Mouse (Mus musculus) liver, embryonic 12.5 days (tissue): ENCODE measurements around the gene Nucb2. TPM values are rescaled to one million over a fixed set of nuclear protein-coding genes. Genes with fewer than 3 reads are reported as not detected.
A peak's percentile ranks its signal among the peaks of the same experiment; 100 is the strongest.

Experiments used
- ATAC-seq: fragments of 200-750 bp; cut with Nextera tagmentation; 2 replicates; pipeline ENCODE4 v1.8.0; 2017; ENCODE audit warnings: moderate number of reproducible peaks, mild to moderate bottlenecking, moderate library complexity
- H3K27ac ChIP-seq: fragments of 300-500 bp; sonication (generic); 2 replicates; pipeline ENCODE4 v1.5.1; 2016; ENCODE audit warnings: mild to moderate bottlenecking
- H3K27me3 ChIP-seq: fragments of 300-500 bp; sonication (generic); replicated peaks from 2 replicates; pipeline ENCODE4 v1.6.1; 2016; ENCODE audit warnings: mild to moderate bottlenecking, moderate library complexity
- H3K36me3 ChIP-seq: fragments of 300-500 bp; sonication (generic); 2 replicates; pipeline ENCODE4 v1.6.1; 2016; ENCODE audit warnings: mild to moderate bottlenecking, moderate library complexity
- H3K4me1 ChIP-seq: fragments of 300-500 bp; sonication (generic); 2 replicates; pipeline ENCODE4 v1.6.1; 2016
- H3K4me2 ChIP-seq: fragments of 300-500 bp; sonication (generic); 2 replicates; pipeline ENCODE4 v1.6.1; 2016; ENCODE audit warnings: mild to moderate bottlenecking, moderate library complexity
- H3K4me3 ChIP-seq: fragments of 300-500 bp; sonication (generic); 2 replicates; pipeline ENCODE4 v1.5.1; 2016; ENCODE audit warnings: mild to moderate bottlenecking, moderate library complexity
- H3K9ac ChIP-seq: fragments of 300-500 bp; sonication (generic); 2 replicates; pipeline ENCODE4 v1.6.1; 2016; ENCODE audit warnings: mild to moderate bottlenecking, moderate library complexity
- H3K9me3 ChIP-seq: fragments of 300-500 bp; sonication (generic); replicated peaks from 2 replicates; pipeline ENCODE4 v1.6.1; 2016; ENCODE audit warnings: mild to moderate bottlenecking, moderate library complexity
- WGBS: fragments of 180-500 bp; shearing (Covaris S2); methylation state at CpG from one replicate; pipeline ENCODE4 v1.1.7; 2016; ENCODE audit not compliant: insufficient replicate concordance; 5-methylcytosine and 5-hydroxymethylcytosine counted together
- polyA plus RNA-seq: library from polyadenylated mRNA; unstranded; fragments of >200 nt; fragmentation: Nextera tagmentation; extraction: Ambion mirVana; gene quantifications from 2 replicates; pipeline ENCODE4 v1.2.1, GENCODE M21; 2016

The Nucb2 gene
- polyA plus RNA-seq: 3.3 and 3.5 TPM in 2 replicates

DNA sequence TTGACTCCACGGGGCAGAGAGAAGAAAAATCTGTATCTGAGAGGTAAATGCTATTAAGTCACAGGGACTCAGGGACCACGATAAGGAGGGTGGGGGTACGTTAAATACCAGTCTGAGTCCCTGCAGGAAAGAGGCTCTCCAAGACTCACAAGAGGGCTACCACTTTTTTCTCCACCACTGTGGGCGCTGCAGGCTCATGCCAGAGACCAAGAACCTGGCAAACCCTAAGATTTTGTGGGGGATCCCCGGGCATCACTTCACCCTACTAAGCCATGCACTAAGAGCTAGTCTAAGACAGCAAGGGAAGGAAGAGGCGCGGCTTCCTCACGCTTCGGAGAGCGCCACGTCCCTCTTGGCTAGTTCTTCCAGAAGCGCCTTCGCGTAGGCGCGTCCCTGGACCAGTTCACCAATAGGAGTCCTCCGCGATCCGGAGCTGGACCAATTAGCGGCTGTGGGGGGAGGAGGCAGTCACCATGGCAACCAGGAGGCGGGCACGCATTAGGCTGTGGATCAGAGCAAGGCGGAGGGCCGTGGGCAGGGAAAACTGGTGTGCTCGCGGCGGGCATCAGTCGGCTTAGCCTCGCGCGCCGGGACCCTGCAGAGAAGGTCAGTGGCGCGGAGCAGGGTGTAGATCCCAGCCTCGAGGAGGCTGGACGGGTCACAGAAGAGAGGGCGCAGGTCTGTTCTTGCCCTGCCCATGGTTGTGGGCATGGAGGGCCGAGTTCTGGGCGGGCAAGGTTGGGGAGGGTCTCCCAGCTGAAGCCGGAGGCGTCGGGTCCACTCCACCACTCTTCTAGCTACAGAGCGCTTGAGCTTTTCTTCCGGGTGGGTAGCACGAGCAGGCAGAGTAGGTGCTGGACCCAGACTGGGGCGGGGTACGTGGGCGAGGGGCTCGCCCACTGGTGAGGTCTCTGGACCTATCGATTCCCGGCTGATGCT lies at the start of gene Nucb2:
TSS of gene Nucb2 (plus strand) at position 491 of the 939 bp plus-strand sequence.
- WGBS: under 1% methylated on average over 51 of the region's 51 CpGs
- Histone ChIP-seq H3K36me3 (no peaks in the 10 kb centered on the region), H3K4me2 (peak within 1 kb of the TSS; percentile 89), H3K9ac (peak within 1 kb of the TSS; percentile 59), H3K4me1 (peaks cover 14% of the 10 kb centered on the region), H3K4me3 (peak within 1 kb of the TSS; percentile 60), H3K27ac (no peak within 1 kb of the TSS), H3K27me3 (no peaks in the 10 kb centered on the region), H3K9me3 (no peaks in the 10 kb centered on the region)
- ATAC-seq: peak; percentile 99

DNA sequence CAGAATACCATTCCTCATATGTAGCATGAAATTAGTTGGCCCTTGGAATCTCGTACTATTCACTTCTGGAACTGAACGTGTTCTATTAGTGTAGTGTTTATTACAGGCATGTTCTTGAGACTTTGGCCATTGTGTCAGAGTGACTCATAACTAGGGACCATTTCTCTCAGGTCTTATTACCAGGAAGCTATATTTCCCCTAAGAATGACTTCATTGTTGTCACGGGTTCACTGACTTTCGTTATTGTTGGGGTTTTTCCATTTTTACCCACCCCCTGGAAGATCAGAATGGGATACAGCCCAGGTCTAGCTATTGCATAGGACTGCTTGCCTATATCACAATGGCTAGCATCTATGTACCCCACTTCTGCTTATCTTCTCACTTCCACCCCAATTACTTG lies 47.2 kb upstream of the Nucb2 start:
- Histone ChIP-seq H3K4me3 (no peak overlapping the region), H3K4me2 (no peak overlapping the region), H3K36me3 (no peaks in the 10 kb centered on the region), H3K9me3 (no peaks in the 10 kb centered on the region), H3K9ac (no peak overlapping the region), H3K27ac (no peak overlapping the region), H3K27me3 (no peaks in the 10 kb centered on the region; the same call in 1 of the 2 replicates), H3K4me1 (no peaks in the 10 kb centered on the region)
- ATAC-seq: no peak
- WGBS: 64% methylated on average over 4 of the region's 4 CpGs

GRCm38 (mm10) chr7:116457391-116457790 lies 46.8 kb upstream of the Nucb2 start:
- no peak for ATAC-seq
- WGBS: 72% methylated on average over 6 of the region's 6 CpGs
- H3K9me3 ChIP-seq: no peaks in the 10 kb centered on the region
- H3K9ac ChIP-seq: no peak overlapping the region
- no peaks in the 10 kb centered on the region for H3K36me3 ChIP-seq
- H3K4me2 ChIP-seq: no peak overlapping the region
- no peak overlapping the region for H3K27ac ChIP-seq
- no peak overlapping the region for H3K4me3 ChIP-seq
- no peaks in the 10 kb centered on the region; the same call in 1 of the 2 replicates for H3K27me3 ChIP-seq
- H3K4me1 ChIP-seq: no peaks in the 10 kb centered on the region

- H3K4me2 ChIP-seq: no peak overlapping the region
- H3K4me3 ChIP-seq: no peak overlapping the region
- H3K36me3 ChIP-seq: no peaks in the 10 kb centered on the region
- no peaks in the 10 kb centered on the region for H3K9me3 ChIP-seq
- no peak overlapping the region for H3K27ac ChIP-seq
- H3K4me1 ChIP-seq: no peaks in the 10 kb centered on the region
- H3K27me3 ChIP-seq: no peaks in the 10 kb centered on the region; the same call in 1 of the 2 replicates
- no peak overlapping the region for H3K9ac ChIP-seq
- 19% methylated on average over 3 of the region's 3 CpGs for WGBS
- ATAC-seq: 0 out of 2 replicates have a peak, but pooled peaks have one; percentile 24
Observed at GRCm38 (mm10) chr7:116458985-116459441, 45.2 kb upstream of the Nucb2 start.

GRCm38 (mm10) chr7:116462114-116462513 lies 42.1 kb upstream of the Nucb2 start:
- Histone ChIP-seq H3K4me3 (no peak overlapping the region), H3K4me1 (no peaks in the 10 kb centered on the region), H3K27ac (no peak overlapping the region), H3K9ac (no peak overlapping the region), H3K4me2 (no peak overlapping the region), H3K9me3 (no peaks in the 10 kb centered on the region), H3K27me3 (no peaks in the 10 kb centered on the region), H3K36me3 (no peaks in the 10 kb centered on the region)
- WGBS: 21% methylated on average over 8 of the region's 8 CpGs
- no peak for ATAC-seq

DNA sequence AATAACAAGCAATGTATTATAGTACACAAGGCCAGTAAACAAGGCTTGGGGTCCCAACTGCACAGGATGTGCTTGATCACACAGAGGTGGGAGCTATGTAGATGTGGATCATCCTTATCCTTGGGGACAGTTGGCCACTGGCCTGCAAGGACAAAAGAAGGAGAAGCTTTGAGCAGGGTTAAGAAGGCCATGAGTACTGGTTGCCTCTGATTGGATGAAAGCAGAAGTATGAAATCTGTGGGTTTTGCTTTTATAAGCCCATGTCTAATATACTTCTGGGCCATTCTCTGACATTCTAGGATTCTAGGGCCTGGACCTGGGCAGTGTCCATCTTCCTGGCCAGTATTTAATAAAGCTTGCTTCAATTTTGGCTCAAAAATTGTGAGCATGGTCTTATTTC lies 28.3 kb upstream of the Nucb2 start:
- no peak overlapping the region for H3K9ac ChIP-seq
- H3K4me3 ChIP-seq: no peak overlapping the region
- no peaks in the 10 kb centered on the region for H3K4me1 ChIP-seq
- H3K9me3 ChIP-seq: no peaks in the 10 kb centered on the region
- H3K4me2 ChIP-seq: no peak overlapping the region
- ATAC-seq: no peak
- 0 out of 2 replicates have a peak, but pooled peaks cover 14% of the 10 kb centered on the region for H3K27me3 ChIP-seq
- no peaks in the 10 kb centered on the region for H3K36me3 ChIP-seq
- no peak overlapping the region for H3K27ac ChIP-seq

- Histone ChIP-seq H3K9ac (no peak overlapping the region), H3K4me2 (no peak overlapping the region), H3K27ac (no peak overlapping the region), H3K36me3 (no peaks in the 10 kb centered on the region), H3K27me3 (peaks cover 16% of the 10 kb centered on the region; the same call in 1 of the 2 replicates), H3K4me1 (no peaks in the 10 kb centered on the region), H3K4me3 (no peak overlapping the region), H3K9me3 (no peaks in the 10 kb centered on the region)
- no peak for ATAC-seq
- 38% methylated on average over 5 of the region's 5 CpGs for WGBS
Observed at GRCm38 (mm10) chr7:116476264-116476663, 27.9 kb upstream of the Nucb2 start.

DNA sequence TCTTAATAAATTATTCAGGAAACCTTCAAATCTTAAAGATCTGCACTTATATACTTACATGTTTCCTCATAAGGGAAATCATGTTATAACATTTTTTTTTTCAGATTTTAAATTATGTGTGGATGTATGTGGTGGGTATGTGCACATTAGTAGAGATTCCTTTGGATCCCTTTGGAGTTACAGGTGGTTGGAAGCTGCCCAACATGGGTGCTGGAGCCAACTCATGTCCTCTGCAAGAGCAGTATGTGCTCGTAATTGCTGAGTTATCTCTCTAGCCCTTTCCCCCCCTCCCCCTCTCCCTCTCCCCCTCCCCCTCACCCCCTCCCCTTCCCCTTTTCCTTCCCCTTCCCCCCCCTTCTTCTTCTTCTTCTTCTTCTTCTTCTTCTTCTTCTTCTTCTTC lies 21.1 kb upstream of the Nucb2 start:
- ATAC-seq: no peak
- H3K4me1 ChIP-seq: peaks cover 9% of the 10 kb centered on the region; the same call in 1 of the 2 replicates

GRCm38 (mm10) chr7:116483782-116484181 lies 20.4 kb upstream of the Nucb2 start:
- Histone ChIP-seq H3K4me2 (no peak overlapping the region), H3K9me3 (no peaks in the 10 kb centered on the region), H3K27ac (no peak overlapping the region), H3K4me1 (peaks cover 9% of the 10 kb centered on the region; the same call in 1 of the 2 replicates), H3K27me3 (peaks cover 30% of the 10 kb centered on the region), H3K9ac (no peak overlapping the region), H3K4me3 (no peak overlapping the region), H3K36me3 (no peaks in the 10 kb centered on the region)
- ATAC-seq: no peak
- WGBS: 47% methylated on average over 5 of the region's 5 CpGs

More for the DNA sequence above, 21.1 kb upstream of the Nucb2 start:
- Histone ChIP-seq H3K9ac (no peak overlapping the region), H3K9me3 (no peaks in the 10 kb centered on the region), H3K4me3 (no peak overlapping the region), H3K27ac (no peak overlapping the region), H3K4me2 (no peak overlapping the region), H3K36me3 (no peaks in the 10 kb centered on the region), H3K27me3 (peaks cover 26% of the 10 kb centered on the region)
- 11% methylated on average over 1 of the region's 1 CpGs for WGBS

- H3K4me3 ChIP-seq: no peak overlapping the region
- H3K9ac ChIP-seq: no peak overlapping the region
- peaks cover 30% of the 10 kb centered on the region for H3K27me3 ChIP-seq
- ATAC-seq: no peak
- no peak overlapping the region for H3K27ac ChIP-seq
- no peaks in the 10 kb centered on the region for H3K9me3 ChIP-seq
- no peak overlapping the region for H3K4me2 ChIP-seq
- H3K4me1 ChIP-seq: peaks cover 9% of the 10 kb centered on the region; the same call in 1 of the 2 replicates
- H3K36me3 ChIP-seq: no peaks in the 10 kb centered on the region
- 14% methylated on average over 5 of the region's 5 CpGs for WGBS
Observed at GRCm38 (mm10) chr7:116484213-116484612, 20.0 kb upstream of the Nucb2 start.

GRCm38 (mm10) chr7:116485062-116485601 lies 19.0 kb upstream of the Nucb2 start:
- H3K9ac ChIP-seq: no peak overlapping the region
- peaks cover 9% of the 10 kb centered on the region; the same call in 1 of the 2 replicates for H3K4me1 ChIP-seq
- ATAC-seq: no peak
- H3K4me3 ChIP-seq: no peak overlapping the region
- WGBS: 32% methylated on average over 1 of the region's 1 CpGs
- no peaks in the 10 kb centered on the region for H3K36me3 ChIP-seq
- no peaks in the 10 kb centered on the region for H3K9me3 ChIP-seq
- no peak overlapping the region for H3K27ac ChIP-seq
- peaks cover 26% of the 10 kb centered on the region for H3K27me3 ChIP-seq
- H3K4me2 ChIP-seq: no peak overlapping the region

- Histone ChIP-seq H3K36me3 (no peaks in the 10 kb centered on the region), H3K4me2 (no peak overlapping the region), H3K4me3 (no peak overlapping the region), H3K9ac (no peak overlapping the region), H3K4me1 (peaks cover 14% of the 10 kb centered on the region; the same call in 1 of the 2 replicates), H3K27ac (no peak overlapping the region), H3K27me3 (peaks cover 5% of the 10 kb centered on the region; the same call in 1 of the 2 replicates), H3K9me3 (0 out of 2 replicates have a peak, but pooled peaks cover 3% of the 10 kb centered on the region)
- no peak for ATAC-seq
- 50% methylated on average over 4 of the region's 4 CpGs for WGBS
Observed at GRCm38 (mm10) chr7:116491113-116491512, 13.1 kb upstream of the Nucb2 start.
